Mouse (Mus musculus): ENCODE measurements around the gene Whamm.

DNA sequence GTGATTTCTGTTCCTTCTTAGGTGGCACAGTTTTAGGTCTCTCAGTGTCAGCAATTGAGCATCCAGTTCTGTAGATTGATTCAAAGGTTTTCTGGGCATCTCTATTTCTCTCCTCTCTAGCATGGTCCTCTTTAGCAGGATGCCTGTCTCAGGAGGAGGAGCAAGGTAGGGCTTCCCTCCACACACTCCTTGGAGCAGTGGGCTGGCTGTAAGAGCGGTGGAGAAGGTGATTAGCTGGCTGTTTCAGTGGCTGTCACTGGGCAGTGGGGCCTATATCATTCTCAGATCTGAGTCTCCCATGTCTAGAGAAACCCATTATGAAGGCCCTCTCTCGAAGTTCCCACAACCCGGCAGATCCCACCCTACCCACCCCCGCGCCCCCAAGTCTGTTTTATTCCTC, 3.7 kb upstream of the Whamm start:
- TF ChIP-seq CTCF (IDR thresholded peaks at IDR 0.05; ENCODE audit: low read depth) (no peak), EP300 (IDR thresholded peaks at IDR 0.05; ENCODE audit: low read depth) (no peak)

All from liver, postnatal 0 days (tissue).